Mouse (Mus musculus): ENCODE measurements around the gene Son.

DNA sequence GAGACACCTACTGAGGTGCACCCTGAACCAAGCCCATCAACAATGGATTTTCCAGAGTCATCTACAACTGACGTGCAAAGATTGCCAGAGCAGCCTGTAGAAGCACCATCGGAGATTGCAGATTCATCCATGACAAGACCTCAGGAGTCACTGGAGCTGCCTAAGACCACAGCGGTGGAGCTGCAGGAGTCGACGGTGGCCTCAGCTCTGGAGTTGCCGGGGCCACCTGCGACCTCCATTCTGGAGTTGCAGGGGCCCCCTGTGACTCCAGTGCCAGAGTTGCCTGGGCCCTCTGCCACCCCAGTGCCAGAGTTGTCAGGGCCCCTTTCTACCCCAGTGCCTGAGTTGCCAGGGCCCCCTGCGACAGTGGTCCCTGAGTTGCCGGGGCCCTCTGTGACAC lies 8.0 kb downstream of the Son start:
- TF ChIP-seq GATA1 (IDR thresholded peaks at IDR 0.05; ENCODE audit: borderline replicate concordance, low read length) (no peak), FLI1 (IDR thresholded peaks at IDR 0.05; ENCODE audit: low read length) (no peak)
